Mouse (Mus musculus) gastrocnemius, adult 2 months (tissue): ENCODE data around the gene Tbc1d4. TPM values are rescaled to one million over a fixed set of nuclear protein-coding genes. Genes with fewer than 3 reads are reported as not detected.
A peak's percentile ranks its signal among the peaks of the same experiment; 100 is the strongest.

ENCODE experiments used
- DNase-seq: peaks from one replicate; pipeline ENCODE4 v3.0.0; 2022
- H3K27ac ChIP-seq: fragments of 200-600 bp; 2 replicates; pipeline ENCODE4 v1.8.1; 2022; ENCODE audit warnings: mild to moderate bottlenecking
- H3K4me3 ChIP-seq: fragments of 200-600 bp; 2 replicates; pipeline ENCODE4 v1.8.1; 2022; ENCODE audit warnings: mild to moderate bottlenecking, moderate library complexity
- CTCF ChIP-seq: fragments of 200-600 bp; IDR thresholded peaks from 2 replicates; pipeline ENCODE4 v1.8.1; 2022; ENCODE audit warnings: antibody characterized with exemption, mild to moderate bottlenecking, moderate library complexity
- intact Hi-C: fragments of 180-260 bp; cut with DNase I; formaldehyde crosslinking; loops from one replicate; pipeline ENCODE4 v1.15.1; 2025
- total RNA-seq, 2 experiments: library from RNA; stranded (reverse); gene quantifications; 2 replicates each; pipeline ENCODE4 v1.2.3; 2021

Gene Tbc1d4
- total RNA-seq, 2 experiments from 2014 or later: 28.8 to 62.9 TPM

DNA sequence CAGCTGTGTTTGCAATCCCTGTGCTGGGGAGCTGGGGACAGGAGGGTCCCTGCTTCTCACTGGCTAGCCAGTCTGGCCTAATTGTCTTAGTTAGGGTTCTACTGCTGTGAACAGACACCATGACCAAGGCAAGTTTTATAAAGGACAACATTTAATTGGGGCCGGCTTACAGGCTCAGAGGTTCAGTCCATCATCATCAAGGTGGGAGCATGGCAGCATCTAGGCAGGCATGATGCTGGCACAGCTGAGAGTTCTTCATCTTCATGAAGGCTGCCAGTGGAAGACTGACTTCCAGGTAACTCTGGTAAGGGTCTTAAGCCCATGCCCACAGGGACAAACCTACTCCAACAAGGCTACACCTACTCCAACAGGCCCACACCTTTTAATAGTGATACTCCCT lies 109.2 kb downstream of the Tbc1d4 start:
- no peak for DNase-seq
- no peak for TF ChIP-seq CTCF
- Histone ChIP-seq H3K27ac (no peak overlapping the region), H3K4me3 (no peak overlapping the region)
- intact Hi-C loops: no loop called here

DNA sequence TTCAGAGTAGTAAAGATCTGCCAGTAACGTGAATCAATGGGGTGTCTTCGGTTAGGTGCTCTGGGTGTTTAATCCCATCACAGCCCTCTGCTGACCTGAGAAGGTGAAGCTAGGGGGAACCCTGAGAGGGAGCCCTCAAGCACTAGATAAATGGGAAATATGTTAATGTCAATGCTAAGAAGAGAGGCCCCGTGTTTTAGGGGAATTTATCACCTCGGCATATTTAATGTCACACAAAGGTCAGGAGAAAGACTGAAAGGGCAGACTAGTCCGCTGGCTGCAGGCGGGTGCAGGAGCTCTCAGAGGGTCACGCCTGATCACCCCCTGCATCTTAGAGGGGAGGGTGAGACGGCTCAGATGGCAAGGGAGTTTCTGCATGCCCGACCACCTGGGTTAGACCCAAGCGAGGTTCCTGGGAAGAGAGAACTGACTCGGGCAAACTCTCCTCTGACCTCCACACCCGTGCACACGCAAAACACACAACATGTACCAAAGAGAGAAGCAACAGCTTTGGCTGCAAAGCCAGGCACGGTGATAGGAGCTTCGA lies 120.7 kb downstream of the Tbc1d4 start:
- H3K4me3 ChIP-seq: no peak overlapping the region
- intact Hi-C loops: no loop called here
- H3K27ac ChIP-seq: no peak overlapping the region
- no peak for DNase-seq
- TF ChIP-seq CTCF: no peak

DNA sequence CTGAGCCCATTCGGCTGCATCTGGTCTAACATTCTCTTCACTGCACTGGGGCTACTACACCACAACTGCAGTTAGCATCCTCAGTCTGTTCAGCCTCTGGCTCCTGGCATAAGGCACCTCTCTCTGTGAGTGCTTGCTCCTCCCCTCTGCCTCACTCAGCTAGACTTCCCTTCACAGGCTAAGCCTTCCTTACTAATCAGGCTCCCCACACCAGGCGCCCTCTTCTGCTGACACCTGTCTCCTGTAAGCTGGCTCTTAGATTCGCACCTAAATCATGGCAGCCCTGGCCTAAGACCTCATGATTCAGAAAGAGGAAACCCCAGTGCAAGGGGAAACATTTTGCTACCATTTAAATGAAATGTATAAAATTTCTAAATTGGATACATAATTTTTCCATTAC lies 122.4 kb downstream of the Tbc1d4 start:
- H3K4me3 ChIP-seq: no peak overlapping the region
- intact Hi-C loops: no loop called here
- DNase-seq: no peak
- H3K27ac ChIP-seq: no peak overlapping the region
- no peak for TF ChIP-seq CTCF

DNA sequence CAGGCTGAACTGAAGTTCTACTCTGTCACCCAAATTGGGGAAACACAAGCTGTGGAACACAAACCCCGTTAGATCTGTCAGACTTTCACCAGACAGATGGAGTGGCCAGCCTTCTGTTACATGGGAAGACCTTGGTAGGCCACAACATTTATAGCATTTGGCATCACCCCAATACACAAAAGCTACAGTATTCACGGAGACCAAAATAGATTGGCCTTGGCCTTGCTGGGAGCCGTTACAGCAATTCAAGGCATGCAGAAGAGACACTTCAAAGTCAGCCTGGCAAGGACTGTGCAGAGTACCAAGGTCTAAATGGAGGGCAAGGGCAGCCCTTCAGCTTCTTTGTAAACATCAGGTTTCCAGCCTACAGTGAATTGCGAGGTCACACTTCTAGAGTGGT lies 125.8 kb downstream of the Tbc1d4 start:
- H3K27ac ChIP-seq: peak overlapping the region; percentile 75

DNA sequence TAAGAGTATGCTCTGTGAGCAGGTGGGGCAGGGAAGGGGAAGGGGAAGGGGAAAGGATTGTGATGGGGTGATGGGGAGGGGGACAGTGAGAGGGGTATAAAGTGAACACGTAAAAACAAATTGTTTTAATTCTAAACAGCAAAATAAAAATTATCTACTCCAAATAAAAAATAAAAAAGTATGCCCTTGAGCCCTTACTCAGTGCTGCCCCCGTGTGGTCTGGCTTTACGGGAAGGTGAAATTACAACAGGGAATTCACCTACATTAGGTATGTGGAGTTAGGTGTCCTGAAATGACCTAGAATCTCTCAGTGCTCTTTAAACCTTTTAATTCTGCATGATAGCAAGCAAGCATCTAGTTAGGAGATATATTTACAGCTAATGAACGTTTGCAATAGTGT lies 126.7 kb downstream of the Tbc1d4 start:
- no peak for DNase-seq
- TF ChIP-seq CTCF: peak; percentile 77
- Histone ChIP-seq H3K27ac (no peak overlapping the region; the same call in 1 of the 2 replicates), H3K4me3 (no peak overlapping the region)
- intact Hi-C loops: no loop called here

More for the DNA sequence above, 125.8 kb downstream of the Tbc1d4 start:
- TF ChIP-seq CTCF: no peak
- peak; percentile 57 for DNase-seq
- no peak overlapping the region for H3K4me3 ChIP-seq
- intact Hi-C loops: no loop called here

DNA sequence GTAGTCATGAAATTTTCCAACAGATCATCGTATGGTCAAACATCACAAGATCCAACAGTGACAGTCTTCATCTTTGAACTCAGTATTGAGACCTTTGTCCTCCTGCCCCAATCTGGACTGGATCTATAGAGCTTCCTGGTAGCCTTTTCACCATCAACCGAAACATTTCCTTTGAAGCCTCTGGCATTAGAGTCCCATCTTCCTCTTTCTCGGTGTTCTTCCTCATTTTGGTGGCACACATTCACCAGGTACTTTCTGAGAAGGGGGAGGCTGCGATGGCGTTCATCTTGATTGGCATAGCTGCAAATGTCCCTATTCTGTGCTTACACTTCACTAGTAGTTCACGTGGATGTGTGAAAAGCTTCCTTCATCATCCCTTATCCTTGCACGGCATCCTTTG lies 127.8 kb downstream of the Tbc1d4 start:
- no peak for TF ChIP-seq CTCF
- no peak overlapping the region for H3K4me3 ChIP-seq
- intact Hi-C loops: no loop called here

DNA sequence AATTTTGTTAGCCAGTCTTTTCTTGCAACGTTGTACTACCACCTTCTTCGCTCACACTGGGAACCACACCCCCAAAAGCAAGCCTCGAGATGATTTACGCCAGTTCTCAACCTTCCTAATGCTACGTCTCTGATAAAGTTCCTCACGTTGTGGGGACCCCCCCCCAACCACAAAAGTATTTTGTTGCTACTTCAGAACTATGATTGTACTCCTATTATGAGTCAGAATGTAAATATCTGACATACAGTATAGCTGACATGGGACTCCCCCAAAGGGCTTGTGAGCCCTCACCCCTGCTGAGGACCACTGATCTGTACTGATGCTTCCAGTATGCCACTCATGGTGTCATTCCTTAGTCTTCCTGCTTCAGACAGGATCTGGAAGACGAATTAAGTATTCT lies 128.4 kb downstream of the Tbc1d4 start:
- intact Hi-C loops: no loop called here
- H3K27ac ChIP-seq: no peak overlapping the region
- no peak for DNase-seq
- H3K4me3 ChIP-seq: no peak overlapping the region
- no peak for TF ChIP-seq CTCF

More for the DNA sequence above, 127.8 kb downstream of the Tbc1d4 start:
- H3K27ac ChIP-seq: no peak overlapping the region
- DNase-seq: no peak

DNA sequence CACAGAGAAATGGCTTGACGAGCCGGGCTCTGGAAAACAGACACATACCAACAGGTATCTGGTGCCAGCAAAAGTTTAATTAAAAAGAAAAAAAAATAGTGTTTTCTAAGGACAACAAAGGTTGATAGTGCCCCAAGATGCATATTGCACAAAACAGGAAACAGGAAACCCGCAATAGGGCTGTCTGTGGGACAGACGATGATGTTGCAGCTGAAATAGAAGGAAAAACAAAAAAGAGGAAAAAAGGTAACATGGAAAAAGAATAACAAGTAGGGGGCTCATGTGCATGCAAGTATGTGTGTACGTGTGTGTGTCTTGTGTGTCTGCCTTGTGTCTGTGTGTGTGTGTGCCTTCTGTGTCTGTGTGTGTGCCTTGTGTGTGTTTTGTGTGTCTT lies 131.2 kb downstream of the Tbc1d4 start:
- intact Hi-C loops: no loop called here
- no peak overlapping the region for H3K4me3 ChIP-seq
- TF ChIP-seq CTCF: no peak
- no peak overlapping the region for H3K27ac ChIP-seq
- DNase-seq: no peak

DNA sequence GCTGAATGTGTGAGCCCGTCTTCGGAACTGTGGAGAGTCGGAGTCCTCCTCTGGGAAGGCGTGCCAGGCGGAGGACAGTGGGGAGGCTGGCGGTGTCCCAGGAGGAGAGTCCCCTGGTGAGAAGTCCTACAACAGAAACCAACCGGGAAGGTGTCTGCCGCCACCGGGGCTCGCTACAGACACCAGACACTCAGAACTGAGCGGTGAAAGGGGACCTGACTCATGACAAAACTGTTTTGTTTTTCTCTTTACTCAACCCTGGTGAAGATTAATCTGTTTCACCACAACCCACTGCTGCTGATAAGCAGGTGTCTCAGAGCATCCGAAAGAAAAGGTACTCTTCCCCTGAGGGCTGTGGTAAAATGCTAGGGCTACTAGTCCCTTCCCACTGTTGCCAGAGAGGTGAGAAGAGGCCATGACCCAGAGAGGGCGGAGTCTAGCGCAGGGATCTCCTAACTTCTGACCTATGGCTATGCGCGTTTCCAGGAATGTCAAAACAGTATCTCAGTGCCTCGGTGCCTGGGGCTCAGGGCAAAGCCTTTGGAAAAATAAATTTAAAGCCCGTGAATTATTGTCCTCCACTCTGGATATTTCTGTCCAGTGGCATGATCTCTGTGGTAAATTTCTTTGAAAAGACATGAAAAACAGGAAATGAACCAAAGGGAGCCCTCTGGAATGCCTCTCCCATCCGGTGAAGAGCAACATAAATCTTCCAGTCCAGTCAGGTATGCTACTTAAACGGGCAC lies 131.7 kb downstream of the Tbc1d4 start:
- no peak for DNase-seq
- no peak for TF ChIP-seq CTCF

DNA sequence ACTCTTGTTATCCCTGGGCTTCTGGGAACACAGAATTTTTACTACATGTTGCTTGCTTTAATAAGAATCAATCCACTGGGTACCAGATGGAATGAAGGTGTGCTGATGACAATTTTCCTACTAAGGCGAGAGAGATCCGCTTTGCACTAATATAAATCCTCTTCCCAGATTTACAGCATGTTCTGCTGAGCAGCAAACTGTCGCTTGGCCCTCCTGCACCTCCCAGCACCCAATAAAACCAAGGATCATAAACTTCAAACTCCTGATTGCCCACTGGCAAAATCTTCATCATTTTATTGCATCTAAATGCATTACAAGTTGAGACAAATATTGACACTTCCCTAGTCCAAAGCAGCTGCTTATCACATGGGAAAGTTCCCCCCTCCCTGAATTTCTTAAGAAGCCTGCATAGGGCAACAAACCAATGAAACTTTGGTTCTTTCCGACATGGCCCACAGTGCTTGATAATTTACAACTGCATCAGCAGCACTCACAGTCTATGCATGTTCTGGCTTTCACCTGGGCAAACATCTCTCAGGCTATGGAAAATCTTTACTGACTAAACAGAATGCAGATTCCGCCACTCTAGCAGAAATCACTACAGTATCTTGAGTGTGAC lies 139.4 kb downstream of the Tbc1d4 start:
- DNase-seq: no peak
- intact Hi-C loops: no loop called here
- no peak overlapping the region for H3K27ac ChIP-seq
- no peak overlapping the region for H3K4me3 ChIP-seq
- no peak for TF ChIP-seq CTCF

More for the DNA sequence above, 131.7 kb downstream of the Tbc1d4 start:
- Histone ChIP-seq H3K4me3 (no peak overlapping the region), H3K27ac (no peak overlapping the region)
- intact Hi-C loops: no loop called here

DNA sequence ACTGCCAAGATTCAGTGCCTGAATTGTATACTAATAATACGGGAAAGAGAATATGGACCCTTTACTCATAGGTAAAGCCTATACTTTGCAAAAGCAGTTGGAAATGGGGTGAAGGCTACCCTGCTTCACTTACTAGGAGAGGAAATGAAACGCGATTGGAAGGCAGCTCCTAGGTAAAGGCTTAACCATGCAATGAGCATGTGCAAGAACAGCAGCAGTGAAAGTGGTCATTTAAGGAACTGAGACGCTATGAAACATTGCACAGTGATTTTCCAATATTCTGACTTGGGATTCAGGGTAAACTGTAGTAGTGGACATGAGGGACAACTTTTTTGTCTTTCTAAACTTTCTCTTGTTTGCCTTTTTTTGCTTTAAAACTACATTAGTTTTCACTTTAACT lies 140.8 kb downstream of the Tbc1d4 start:
- intact Hi-C loops: no loop called here
- DNase-seq: no peak
- no peak for TF ChIP-seq CTCF
- no peak overlapping the region for H3K27ac ChIP-seq
- H3K4me3 ChIP-seq: no peak overlapping the region

DNA sequence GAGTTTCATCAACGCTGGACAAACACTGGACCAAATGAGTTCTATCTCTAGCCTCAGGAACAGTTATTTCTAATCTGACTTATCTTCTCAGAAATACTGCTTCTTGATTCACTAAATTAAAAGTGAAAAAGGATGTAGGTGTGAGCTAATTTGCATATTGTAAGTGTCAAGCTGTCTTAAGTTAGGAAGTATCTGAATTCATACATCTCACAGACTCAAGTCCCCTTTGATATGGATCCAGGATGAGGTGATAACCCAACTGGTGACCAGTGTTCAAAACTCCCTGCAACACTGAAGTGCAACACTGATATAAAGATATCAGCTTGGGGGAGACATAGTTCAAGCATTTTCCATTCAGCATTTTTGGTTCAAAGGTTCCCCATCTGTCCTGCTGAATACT lies 141.5 kb downstream of the Tbc1d4 start:
- DNase-seq: no peak
- no peak for TF ChIP-seq CTCF
- Histone ChIP-seq H3K4me3 (no peak overlapping the region), H3K27ac (no peak overlapping the region)
- intact Hi-C loops: no loop called here

DNA sequence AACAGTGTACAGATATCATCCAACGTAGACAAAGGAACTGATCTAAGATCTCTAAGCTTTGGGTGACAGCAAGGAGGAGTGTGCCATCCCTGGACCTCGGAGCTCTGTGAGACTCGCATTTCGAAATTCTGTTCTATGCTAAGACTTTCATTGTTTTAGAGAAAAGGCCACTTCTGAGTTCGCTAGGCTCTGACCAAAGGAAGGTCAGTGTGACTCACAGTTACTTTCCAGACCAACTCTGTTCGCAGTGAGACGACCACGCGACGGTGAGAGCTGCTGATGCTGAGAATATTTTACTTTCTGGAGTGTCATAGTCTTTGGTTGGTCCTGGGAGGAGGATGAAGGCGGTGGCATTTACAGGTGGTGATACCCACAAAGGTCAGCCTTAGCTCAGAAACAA lies 142.5 kb downstream of the Tbc1d4 start:
- intact Hi-C loops: no loop called here
- Histone ChIP-seq H3K27ac (no peak overlapping the region), H3K4me3 (no peak overlapping the region)
- DNase-seq: no peak
- TF ChIP-seq CTCF: no peak
